Mouse (Mus musculus): ENCODE measurements around the gene Dcaf12. TPM values are rescaled to one million over a fixed set of nuclear protein-coding genes. Genes with fewer than 3 reads are reported as not detected.

Gene Dcaf12
- polyA plus RNA-seq, 1 experiment from 2014 or later = 33.2 TPM

Other genes starting within 250 kb of the Dcaf12 start
- gene Aqp3, start 216.7 kb downstream of the Dcaf12 start, polyA plus RNA-seq (2014; fragmentation: Nextera tagmentation; extraction: Ambion mirVana) = 0.19 and 0.55 TPM in 2 replicates
- gene Nol6, start 190.4 kb downstream of the Dcaf12 start, polyA plus RNA-seq (2014; fragmentation: Nextera tagmentation; extraction: Ambion mirVana) = 12.4 and 14.6 TPM in 2 replicates
- gene Ube2r2, start 179.1 kb downstream of the Dcaf12 start, polyA plus RNA-seq (2014; fragmentation: Nextera tagmentation; extraction: Ambion mirVana) = 82.8 and 86.8 TPM in 2 replicates
- 41.6 and 45.4 TPM in 2 replicates for gene Ubap2, start 39.7 kb downstream of the Dcaf12 start, polyA plus RNA-seq (2014; fragmentation: Nextera tagmentation; extraction: Ambion mirVana)
- 48.5 and 52.9 TPM in 2 replicates for gene Ubap1, start 34.1 kb upstream of the Dcaf12 start, polyA plus RNA-seq (2014; fragmentation: Nextera tagmentation; extraction: Ambion mirVana)
- gene Kif24, start 150.0 kb upstream of the Dcaf12 start, polyA plus RNA-seq (2014; fragmentation: Nextera tagmentation; extraction: Ambion mirVana) = 2.2 and 4.3 TPM in 2 replicates
- gene Nudt2, start 150.3 kb upstream of the Dcaf12 start, polyA plus RNA-seq (2014; fragmentation: Nextera tagmentation; extraction: Ambion mirVana) = 41.3 and 43.9 TPM in 2 replicates
- gene AI464131, start 188.2 kb upstream of the Dcaf12 start, polyA plus RNA-seq (2014; fragmentation: Nextera tagmentation; extraction: Ambion mirVana) = 2.8 TPM in 2 replicates
- gene 1110017D15Rik, start 202.4 kb upstream of the Dcaf12 start, polyA plus RNA-seq (2014; fragmentation: Nextera tagmentation; extraction: Ambion mirVana) = 0.30 TPM in 1 of 2 replicates, not detected in the other

Measured in heart, embryonic 14.5 days (tissue).